Mouse (Mus musculus) CH12.LX (cell line): ENCODE results near the gene Mdh2. TPM values are rescaled to one million over a fixed set of nuclear protein-coding genes. Genes with fewer than 3 reads are reported as not detected.

ENCODE experiments used
- DNase-seq: peaks from one replicate; pipeline ENCODE4 v3.0.0-alpha.2; 2013; ENCODE audit errors: extremely low read depth
- H3K27ac ChIP-seq: 2 replicates; pipeline ENCODE4 v1.5.1; 2012; ENCODE audit warnings: low read depth, mild to moderate bottlenecking, control low read depth, moderate library complexity; ENCODE audit not compliant: insufficient read depth
- H3K27me3 ChIP-seq: replicated peaks from 2 replicates; pipeline ENCODE3; 2012; ENCODE audit warnings: inconsistent platforms
- H3K36me3 ChIP-seq, 2 experiments: replicated peaks in 1 of 2; 2 replicates each; pipeline versions ENCODE3 to v1.6.1; 2012; ENCODE audit warnings: inconsistent platforms in 1 of 2, low read length in 1 of 2, mild to moderate bottlenecking in 1 of 2, mixed read lengths in 1 of 2, moderate library complexity in 1 of 2; ENCODE audit not compliant: control insufficient read depth in 1 of 2, insufficient read depth in 1 of 2
- H3K4me1 ChIP-seq, 2 experiments: 2 replicates each; pipeline ENCODE4 v1.6.1; 2012; ENCODE audit warnings: inconsistent platforms in 1 of 2, moderate library complexity in 1 of 2; ENCODE audit not compliant: insufficient read depth in 2 of 2, control insufficient read depth in 1 of 2
- H3K4me2 ChIP-seq: 2 replicates; pipeline ENCODE4 v1.6.1; 2012; ENCODE audit warnings: low read depth, mild to moderate bottlenecking, control low read depth; ENCODE audit not compliant: poor library complexity, insufficient read depth, severe bottlenecking
- H3K4me3 ChIP-seq, 3 experiments: fragments of 150-350 bp in 1 of 3; sonication (generic) in 1 of 3; replicated peaks in 1 of 3; 2 replicates each; pipeline versions ENCODE3 to v1.5.1; 2011 to 2012; ENCODE audit warnings: low read depth in 2 of 3, low read length in 2 of 3, mild to moderate bottlenecking in 2 of 3, moderate library complexity in 2 of 3, control low read depth in 1 of 3, improper control_type of control experiment in 1 of 3, inconsistent platforms in 1 of 3, mixed read lengths in 1 of 3; ENCODE audit not compliant: poor library complexity in 1 of 3
- H3K79me2 ChIP-seq: replicated peaks from 2 replicates; pipeline ENCODE4 v1.6.1; 2012; ENCODE audit warnings: mild to moderate bottlenecking, moderate library complexity; ENCODE audit not compliant: control insufficient read depth, poor library complexity, insufficient read depth, severe bottlenecking; ENCODE audit errors: extremely low read depth
- H3K9ac ChIP-seq: 2 replicates; pipeline ENCODE4 v1.6.1; 2012; ENCODE audit warnings: low read depth, mild to moderate bottlenecking, control low read depth, moderate library complexity; ENCODE audit not compliant: insufficient read depth
- H3K9me3 ChIP-seq: replicated peaks from 2 replicates; pipeline ENCODE3; 2012; ENCODE audit warnings: low read length, inconsistent platforms, mixed read lengths
- CHD2 ChIP-seq: IDR thresholded peaks from 2 replicates; pipeline ENCODE4 v1.6.1; 2011; ENCODE audit warnings: low read length, improper control_type of control experiment
- CTCF ChIP-seq, 2 experiments: IDR thresholded peaks in 1 of 2; conservative IDR thresholded peaks in 1 of 2; 2 replicates each; pipeline ENCODE4 v1.5.1; 2011 to 2012; ENCODE audit warnings: low read depth in 2 of 2, low read length in 2 of 2, improper control_type of control experiment in 1 of 2, inconsistent platforms in 1 of 2, mild to moderate bottlenecking in 1 of 2, moderate library complexity in 1 of 2
- E2F4 ChIP-seq: IDR thresholded peaks from 2 replicates; pipeline ENCODE4 v1.6.1; 2011; ENCODE audit warnings: low read depth, low read length, improper control_type of control experiment; ENCODE audit not compliant: insufficient replicate concordance
- ELF1 ChIP-seq: IDR thresholded peaks from 2 replicates; pipeline ENCODE4 v1.6.1; 2014; ENCODE audit warnings: low read depth, mild to moderate bottlenecking, inconsistent platforms, low read length, improper control_type of control experiment
- EP300 ChIP-seq: IDR thresholded peaks from 2 replicates; pipeline ENCODE4 v1.6.1; 2011; ENCODE audit warnings: low read length, improper control_type of control experiment
- ETS1 ChIP-seq: conservative IDR thresholded peaks from 2 replicates; pipeline ENCODE4 v1.6.1; 2012; ENCODE audit warnings: low read depth, mild to moderate bottlenecking, inconsistent platforms, low read length, improper control_type of control experiment, moderate library complexity
- HCFC1 ChIP-seq: IDR thresholded peaks from 2 replicates; pipeline ENCODE4 v1.6.1; 2012; ENCODE audit warnings: low read depth, mild to moderate bottlenecking, inconsistent platforms, low read length, improper control_type of control experiment
- IRF4 ChIP-seq: IDR thresholded peaks from 2 replicates; pipeline ENCODE4 v1.6.1; 2014; ENCODE audit warnings: low read depth, mild to moderate bottlenecking, inconsistent platforms, low read length, improper control_type of control experiment
- JUN ChIP-seq: IDR thresholded peaks from 2 replicates; pipeline ENCODE4 v1.6.1; 2011; ENCODE audit warnings: low read depth, mild to moderate bottlenecking, low read length, improper control_type of control experiment, moderate library complexity; ENCODE audit not compliant: insufficient read depth
- JUND ChIP-seq: conservative IDR thresholded peaks from 2 replicates; pipeline ENCODE4 v1.6.1; 2011; ENCODE audit warnings: low read depth, low read length, improper control_type of control experiment
- KAT2A ChIP-seq: IDR thresholded peaks from 2 replicates; pipeline ENCODE4 v1.6.1; 2012; ENCODE audit warnings: low read length, improper control_type of control experiment, inconsistent platforms; ENCODE audit not compliant: insufficient replicate concordance
- MAFK ChIP-seq: IDR thresholded peaks from 2 replicates; pipeline ENCODE4 v1.6.1; 2011; ENCODE audit warnings: low read length, improper control_type of control experiment; ENCODE audit not compliant: insufficient replicate concordance
- MAX ChIP-seq: IDR thresholded peaks from 2 replicates; pipeline ENCODE4 v1.6.1; 2011; ENCODE audit warnings: low read length, improper control_type of control experiment
- MAZ ChIP-seq: IDR thresholded peaks from 2 replicates; pipeline ENCODE4 v1.6.1; 2012; ENCODE audit warnings: low read depth, mild to moderate bottlenecking, inconsistent platforms, low read length, improper control_type of control experiment, moderate library complexity
- MEF2A ChIP-seq: IDR thresholded peaks from 2 replicates; pipeline ENCODE4 v1.6.1; 2014; ENCODE audit warnings: low read depth, mild to moderate bottlenecking, inconsistent platforms, low read length, improper control_type of control experiment, borderline replicate concordance
- MXI1 ChIP-seq: IDR thresholded peaks from 2 replicates; pipeline ENCODE4 v1.6.1; 2011; ENCODE audit warnings: mild to moderate bottlenecking, low read depth, low read length, improper control_type of control experiment
- MYC ChIP-seq: IDR thresholded peaks from 2 replicates; pipeline ENCODE4 v1.6.1; 2011; ENCODE audit warnings: low read depth, mild to moderate bottlenecking, improper control_type of control experiment, low read length
- NELFE ChIP-seq: IDR thresholded peaks from 2 replicates; pipeline ENCODE4 v1.6.1; 2011; ENCODE audit warnings: low read depth, low read length, improper control_type of control experiment
- NRF1 ChIP-seq: IDR thresholded peaks from 2 replicates; pipeline ENCODE4 v1.6.1; 2014; ENCODE audit warnings: low read depth, mild to moderate bottlenecking, inconsistent platforms, low read length, improper control_type of control experiment, moderate library complexity
- PAX5 ChIP-seq: IDR thresholded peaks from 2 replicates; pipeline ENCODE4 v1.6.1; 2012; ENCODE audit warnings: low read length, inconsistent platforms, mixed read lengths
- POLR2A ChIP-seq: IDR thresholded peaks from 2 replicates; pipeline ENCODE4 v1.6.1; 2011; ENCODE audit warnings: low read depth, mild to moderate bottlenecking, improper control_type of control experiment, low read length
- RAD21 ChIP-seq: IDR thresholded peaks from 2 replicates; pipeline ENCODE4 v1.6.1; 2011; ENCODE audit warnings: low read depth, mild to moderate bottlenecking, low read length, improper control_type of control experiment, moderate library complexity
- RCOR1 ChIP-seq: conservative IDR thresholded peaks from 2 replicates; pipeline ENCODE4 v1.6.1; 2012; ENCODE audit warnings: low read depth, mild to moderate bottlenecking, inconsistent platforms, low read length, improper control_type of control experiment
- SIN3A ChIP-seq: IDR thresholded peaks from 2 replicates; pipeline ENCODE4 v1.6.1; 2012; ENCODE audit warnings: low read length, improper control_type of control experiment, inconsistent platforms
- SMC3 ChIP-seq: IDR thresholded peaks from 2 replicates; pipeline ENCODE4 v1.6.1; 2011; ENCODE audit warnings: low read depth, low read length, improper control_type of control experiment
- TBP ChIP-seq: conservative IDR thresholded peaks from 2 replicates; pipeline ENCODE4 v1.6.1; 2011; ENCODE audit warnings: low read depth, low read length, improper control_type of control experiment
- TCF12 ChIP-seq: IDR thresholded peaks from 2 replicates; pipeline ENCODE4 v1.6.1; 2014; ENCODE audit warnings: low read depth, mild to moderate bottlenecking, inconsistent platforms, low read length, improper control_type of control experiment
- USF1 ChIP-seq: IDR thresholded peaks from 2 replicates; pipeline ENCODE4 v1.6.1; 2014; ENCODE audit warnings: low read depth, mild to moderate bottlenecking, inconsistent platforms, low read length, improper control_type of control experiment
- USF2 ChIP-seq: conservative IDR thresholded peaks from 2 replicates; pipeline ENCODE4 v1.6.1; 2011; ENCODE audit warnings: low read depth, low read length, improper control_type of control experiment
- ZMIZ1 ChIP-seq: IDR thresholded peaks from 2 replicates; pipeline ENCODE4 v1.6.1; 2012; ENCODE audit warnings: low read depth, mild to moderate bottlenecking, inconsistent platforms, low read length, improper control_type of control experiment
- ZNF384 ChIP-seq: IDR thresholded peaks from 2 replicates; pipeline ENCODE4 v1.6.1; 2012; ENCODE audit warnings: low read depth, low read length, improper control_type of control experiment, inconsistent platforms
- dilution Hi-C: fragments of 300-500 bp; cut with MboI; formaldehyde crosslinking; loops from 2 replicates; pipeline ENCODE4 v1.14.3; 2020; ENCODE audit warnings: low sequenced_read_pairs; ENCODE audit not compliant: extremely low pct_unique_long_range_greater_than_20kb, extremely low pct_ligation_motif_present
- in situ Hi-C: fragments of 300-500 bp; cut with MboI; formaldehyde crosslinking; loops from 3 replicates; pipeline ENCODE4 v1.14.3; 2019; ENCODE audit warnings: low sequenced_read_pairs, low pct_ligation_motif_present, low pct_unique_long_range_greater_than_20kb, mixed read lengths
- polyA plus RNA-seq: library from polyadenylated mRNA; unstranded; fragments of >175 nt; gene quantifications from 2 replicates; pipeline ENCODE4 v1.2.1, GENCODE M21; 2012; ENCODE audit warnings: low read depth; ENCODE audit not compliant: insufficient read length
- total RNA-seq, 2 experiments: library from RNA; depleted of rRNA; stranded (reverse); fragments of 300-350 nt in 1 of 2; fragments of >200 nt in 1 of 2; gene quantifications; 2 replicates each; pipeline ENCODE4 v1.2.3; 2012 to 2014

Mdh2 gene
- total and polyA plus RNA-seq, 3 experiments, result 133 to 569 (median 152) TPM

GRCm38 (mm10) chr5:135804735-135805134 is 26.5 kb downstream of the Mdh2 start:
- Histone ChIP-seq H3K79me2 (no peaks in the 10 kb centered on the region), H3K27me3 (peaks cover 80% of the 10 kb centered on the region), H3K4me2 (no peak overlapping the region), H3K27ac (no peak overlapping the region), H3K4me1 (peaks cover 10 to 18% of the 10 kb centered on the region in 2 experiments), H3K4me3 (no peak overlapping the region), H3K36me3 (no peaks in the 10 kb centered on the region), H3K9ac (no peak overlapping the region), H3K9me3 (peaks cover 12% of the 10 kb centered on the region)
- TF ChIP-seq E2F4 (no peak), TCF12 (no peak), MYC (no peak), ZNF384 (no peak), SMC3 (no peak), SIN3A (no peak), MAFK (no peak), JUN (no peak), NRF1 (no peak), MAZ (no peak), PAX5 (no peak), CHD2 (no peak), POLR2A (no peak), RAD21 (no peak)
- dilution Hi-C loops, result no loop called here
- in situ Hi-C loops, result no loop called here
- DNase-seq, result no peak

GRCm38 (mm10) chr5:135806555-135807262 is 28.4 kb downstream of the Mdh2 start, which contains the start of gene Srrm3:
TSS of gene Srrm3 (plus strand) at chr5:135806890.
- Histone ChIP-seq H3K79me2 (no peaks in the 10 kb centered on the region), H3K4me3 (no peak within 1 kb of the TSS), H3K36me3 (no peaks in the 10 kb centered on the region), H3K27ac (no peak within 1 kb of the TSS), H3K4me1 (no peaks in the 10 kb centered on the region; a peak in 1 of 4 replicates), H3K9ac (no peak within 1 kb of the TSS), H3K4me2 (no peak within 1 kb of the TSS), H3K9me3 (peaks cover 12% of the 10 kb centered on the region), H3K27me3 (peaks cover 81% of the 10 kb centered on the region)
- peak; percentile 85 for DNase-seq
- in situ Hi-C loops, result no loop called here
- dilution Hi-C loops, result no loop called here
- TF ChIP-seq CTCF (conservative IDR thresholded peaks at IDR 0.05 in 1 of 2, IDR thresholded peaks at IDR 0.05 in 1 of 2; ENCODE audit: low read depth in 2 of 2, low read length in 2 of 2) (peak; percentile 60 to 100; a peak in 3 of 4 replicates), MXI1 (peak; percentile 83), JUN (no peak), ETS1 (no peak), TBP (no peak), IRF4 (peak; percentile 69), USF2 (no peak), RAD21 (peak; percentile 32), MEF2A (0 out of 2 replicates have a peak, but pooled peaks have one; percentile 56), MAX (no peak), USF1 (no peak), EP300 (no peak), SMC3 (peak; percentile 71), RCOR1 (no peak), ZNF384 (no peak), ZMIZ1 (no peak), JUND (no peak), NELFE (peak; percentile 78; the same call in 1 of the 2 replicates), E2F4 (no peak), NRF1 (no peak), ELF1 (0 out of 2 replicates have a peak, but pooled peaks have one; percentile 41), MYC (no peak), KAT2A (no peak), PAX5 (no peak), HCFC1 (peak; percentile 80)
